Mouse (Mus musculus): ENCODE results near the gene Gm20388. TPM values are rescaled to one million over a fixed set of nuclear protein-coding genes. Genes with fewer than 3 reads are reported as not detected.

The Gm20388 gene
- polyA plus RNA-seq, 2 experiments: 8.5 TPM; not detected in 1

DNA sequence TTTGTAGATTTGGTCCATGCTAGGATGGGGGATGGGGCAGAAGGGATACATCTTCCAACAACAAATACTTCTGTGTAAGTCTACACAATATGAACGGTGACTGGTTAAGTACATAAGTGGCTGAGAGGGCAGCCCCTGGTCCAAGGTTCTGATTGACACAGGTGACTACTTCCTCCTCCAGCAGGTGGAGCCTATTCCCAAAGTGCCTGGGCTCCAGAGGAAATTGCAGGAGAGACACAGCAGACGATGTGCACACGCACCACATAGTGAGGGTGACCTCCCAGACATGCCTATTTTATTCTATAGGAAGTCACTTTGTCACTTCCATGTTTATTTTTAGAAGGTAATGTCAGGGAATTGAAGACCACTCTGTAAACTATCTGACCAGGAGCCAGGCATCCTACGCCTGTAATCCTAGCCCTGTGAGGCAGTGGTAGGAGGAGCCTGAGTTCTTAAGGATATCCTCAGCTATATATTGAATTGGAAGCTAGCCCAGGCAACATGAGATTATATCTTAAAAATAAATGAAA, 3970.2 kb downstream of the Gm20388 start:
- H3K9me3 ChIP-seq (ENCODE audit: control insufficient read depth, low read length): no peaks in the 10 kb centered on the region

DNA sequence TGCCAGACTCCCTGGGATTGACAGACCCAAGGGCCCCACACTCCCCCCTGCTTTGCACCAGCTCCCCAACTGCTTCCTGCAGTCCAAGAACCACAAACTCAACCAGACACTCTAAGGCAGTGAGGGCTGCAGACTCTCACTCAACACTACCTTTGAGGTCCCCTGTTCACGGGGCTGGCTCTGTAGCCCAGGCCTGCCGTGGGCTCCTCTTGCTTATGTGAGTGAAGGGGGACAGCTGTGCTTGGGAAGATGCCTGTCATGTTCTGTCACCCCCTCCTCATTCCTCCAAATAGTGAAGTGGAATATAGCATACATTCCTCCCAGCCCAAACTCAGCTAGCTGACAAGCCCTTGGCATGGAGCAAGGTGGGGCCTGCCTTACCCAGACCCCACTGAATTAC, 3971.8 kb downstream of the Gm20388 start:
- Histone ChIP-seq H3K4me3 (ENCODE audit: insufficient read depth in 1 of 2, low read depth in 2 of 2, low read length in 2 of 2) (no peak overlapping the region), H3K4me1 (replicated peaks; ENCODE audit: control insufficient read depth in 2 of 2, insufficient read depth in 2 of 2, low read length in 1 of 2) (no peaks in the 10 kb centered on the region), H3K9me3 (ENCODE audit: control insufficient read depth, low read length) (no peaks in the 10 kb centered on the region), H3K36me3 (replicated peaks; ENCODE audit: control insufficient read depth, insufficient read depth, low read depth) (no peaks in the 10 kb centered on the region), H3K27me3 (ENCODE audit: control insufficient read depth, insufficient read depth, low read length) (peaks cover 5% of the 10 kb centered on the region; the same call in 1 of the 2 replicates), H3K9ac (replicated peaks) (no peak overlapping the region), H3K27ac (no peak overlapping the region), H3K4me2 (ENCODE audit: low read depth) (no peak overlapping the region)
- no peak for TF ChIP-seq CTCF (IDR thresholded peaks at IDR 0.05; ENCODE audit: low read depth)
- TF ChIP-seq EP300 (IDR thresholded peaks at IDR 0.05; ENCODE audit: low read depth): no peak
- no peak for DNase-seq (ENCODE audit: low read depth in 3 of 3, low spot score in 3 of 3)
- no peak for ATAC-seq (ENCODE audit: insufficient read depth)
- 42% methylated on average over 2 of the region's 2 CpGs for WGBS (ENCODE audit: insufficient replicate concordance)

More for the DNA sequence above, 3970.2 kb downstream of the Gm20388 start:
- peak; percentile 20; the same call in 1 of the 2 replicates for TF ChIP-seq CTCF (IDR thresholded peaks at IDR 0.05; ENCODE audit: low read depth)
- TF ChIP-seq EP300 (IDR thresholded peaks at IDR 0.05; ENCODE audit: low read depth): no peak
- 28% methylated on average over 4 of the region's 4 CpGs for WGBS (ENCODE audit: insufficient replicate concordance)
- no peak for ATAC-seq (ENCODE audit: insufficient read depth)
- H3K36me3 ChIP-seq (replicated peaks; ENCODE audit: control insufficient read depth, insufficient read depth, low read depth): no peaks in the 10 kb centered on the region
- no peak overlapping the region for H3K4me2 ChIP-seq (ENCODE audit: low read depth)
- no peak overlapping the region for H3K9ac ChIP-seq (replicated peaks)
- no peak overlapping the region for H3K4me3 ChIP-seq (ENCODE audit: insufficient read depth in 1 of 2, low read depth in 2 of 2, low read length in 2 of 2)
- no peak for DNase-seq (ENCODE audit: low read depth in 3 of 3, low spot score in 3 of 3)
- H3K4me1 ChIP-seq (replicated peaks; ENCODE audit: control insufficient read depth in 2 of 2, insufficient read depth in 2 of 2, low read length in 1 of 2): 0 out of 4 replicates have a peak, but pooled peaks cover 0 to under 1% of the 10 kb centered on the region in 2 experiments
- peaks cover 3% of the 10 kb centered on the region; the same call in 1 of the 2 replicates for H3K27me3 ChIP-seq (ENCODE audit: control insufficient read depth, insufficient read depth, low read length)
- H3K27ac ChIP-seq: no peak overlapping the region

DNA sequence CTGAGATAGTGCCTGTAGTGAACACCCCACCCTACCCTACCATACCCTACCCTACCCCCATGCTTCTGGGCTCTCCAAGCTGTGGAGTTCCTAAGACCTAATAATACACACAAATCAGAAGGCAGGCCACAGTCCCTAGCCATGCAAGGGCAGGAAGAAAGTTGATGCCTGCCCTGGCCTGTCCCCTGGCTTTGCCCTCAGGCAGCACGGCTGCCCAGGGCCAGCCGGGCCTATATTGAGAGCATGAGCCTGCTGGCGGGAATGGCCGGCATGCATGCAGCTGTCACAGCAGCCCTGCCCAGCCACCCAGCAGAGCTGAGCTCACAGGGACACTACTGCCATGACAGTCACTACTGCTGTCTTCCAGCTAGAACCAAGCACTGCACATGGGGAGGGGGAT, 3972.5 kb downstream of the Gm20388 start:
- TF ChIP-seq CTCF (IDR thresholded peaks at IDR 0.05; ENCODE audit: low read depth): no peak
- TF ChIP-seq EP300 (IDR thresholded peaks at IDR 0.05; ENCODE audit: low read depth): no peak
- no peak for DNase-seq (ENCODE audit: low read depth in 3 of 3, low spot score in 3 of 3)
- H3K9me3 ChIP-seq (ENCODE audit: control insufficient read depth, low read length): no peaks in the 10 kb centered on the region
- H3K27me3 ChIP-seq (ENCODE audit: control insufficient read depth, insufficient read depth, low read length): peaks cover 5% of the 10 kb centered on the region; the same call in 1 of the 2 replicates
- H3K9ac ChIP-seq (replicated peaks): no peak overlapping the region
- H3K4me3 ChIP-seq (ENCODE audit: insufficient read depth in 1 of 2, low read depth in 2 of 2, low read length in 2 of 2): no peak overlapping the region
- 74% methylated on average over 4 of the region's 4 CpGs for WGBS (ENCODE audit: insufficient replicate concordance)
- no peaks in the 10 kb centered on the region for H3K36me3 ChIP-seq (replicated peaks; ENCODE audit: control insufficient read depth, insufficient read depth, low read depth)
- no peaks in the 10 kb centered on the region for H3K4me1 ChIP-seq (replicated peaks; ENCODE audit: control insufficient read depth in 2 of 2, insufficient read depth in 2 of 2, low read length in 1 of 2)
- ATAC-seq (ENCODE audit: insufficient read depth): no peak
- H3K4me2 ChIP-seq (ENCODE audit: low read depth): no peak overlapping the region
- no peak overlapping the region for H3K27ac ChIP-seq

DNA sequence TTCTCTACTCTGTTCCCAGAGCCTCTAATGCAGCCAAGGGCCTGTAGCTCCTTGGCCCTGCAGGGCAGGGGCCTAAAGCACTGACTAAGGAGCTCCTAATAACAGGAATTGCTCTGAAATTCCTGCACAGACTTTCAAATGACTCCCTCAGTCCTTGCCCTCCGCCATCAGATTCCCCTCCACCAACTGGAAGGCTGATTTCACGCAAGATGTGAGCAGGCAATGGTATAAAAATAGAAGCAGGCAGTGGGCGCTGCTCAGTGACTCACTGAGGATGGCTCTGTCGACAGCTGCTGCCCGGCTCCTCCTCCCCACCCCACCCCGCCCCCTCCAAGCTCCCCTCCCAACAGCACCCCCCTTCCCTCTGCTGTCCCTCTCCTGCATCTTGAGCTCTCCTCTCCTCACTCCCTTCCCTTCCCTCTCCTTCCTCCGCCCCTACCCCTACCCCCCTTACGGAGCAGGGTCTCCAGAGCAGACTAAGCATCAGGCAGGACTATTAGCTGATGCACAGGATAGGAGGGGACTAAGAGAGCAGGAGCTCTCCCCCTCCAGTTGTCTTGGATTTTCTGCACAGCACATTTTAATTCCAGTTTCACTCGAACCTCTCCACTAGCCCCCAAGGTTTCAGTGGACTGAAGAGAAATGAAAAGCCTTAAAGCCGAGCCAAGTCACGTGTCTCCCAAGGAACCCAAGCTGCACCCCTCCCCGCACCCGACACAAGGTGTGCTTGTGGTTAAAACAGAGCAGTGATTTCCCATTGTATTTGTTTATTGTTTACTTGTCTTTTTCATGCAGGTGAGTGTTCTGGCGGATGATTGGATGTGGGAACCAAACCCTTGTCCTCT, 3974.3 kb downstream of the Gm20388 start:
- WGBS (ENCODE audit: insufficient replicate concordance): 7% methylated on average over 14 of the region's 14 CpGs
- Histone ChIP-seq H3K9me3 (ENCODE audit: control insufficient read depth, low read length) (no peaks in the 10 kb centered on the region), H3K27ac (no peak overlapping the region), H3K27me3 (ENCODE audit: control insufficient read depth, insufficient read depth, low read length) (peaks cover 6% of the 10 kb centered on the region; the same call in 1 of the 2 replicates), H3K4me2 (ENCODE audit: low read depth) (no peak overlapping the region), H3K4me1 (replicated peaks; ENCODE audit: control insufficient read depth in 2 of 2, insufficient read depth in 2 of 2, low read length in 1 of 2) (no peaks in the 10 kb centered on the region), H3K9ac (replicated peaks) (no peak overlapping the region), H3K36me3 (replicated peaks; ENCODE audit: control insufficient read depth, insufficient read depth, low read depth) (no peaks in the 10 kb centered on the region), H3K4me3 (ENCODE audit: insufficient read depth in 1 of 2, low read depth in 2 of 2, low read length in 2 of 2) (no peak overlapping the region)
- DNase-seq (ENCODE audit: low read depth in 3 of 3, low spot score in 3 of 3) (no peak), ATAC-seq (ENCODE audit: insufficient read depth) (no peak)
- TF ChIP-seq EP300 (IDR thresholded peaks at IDR 0.05; ENCODE audit: low read depth): no peak
- no peak for TF ChIP-seq CTCF (IDR thresholded peaks at IDR 0.05; ENCODE audit: low read depth)

DNA sequence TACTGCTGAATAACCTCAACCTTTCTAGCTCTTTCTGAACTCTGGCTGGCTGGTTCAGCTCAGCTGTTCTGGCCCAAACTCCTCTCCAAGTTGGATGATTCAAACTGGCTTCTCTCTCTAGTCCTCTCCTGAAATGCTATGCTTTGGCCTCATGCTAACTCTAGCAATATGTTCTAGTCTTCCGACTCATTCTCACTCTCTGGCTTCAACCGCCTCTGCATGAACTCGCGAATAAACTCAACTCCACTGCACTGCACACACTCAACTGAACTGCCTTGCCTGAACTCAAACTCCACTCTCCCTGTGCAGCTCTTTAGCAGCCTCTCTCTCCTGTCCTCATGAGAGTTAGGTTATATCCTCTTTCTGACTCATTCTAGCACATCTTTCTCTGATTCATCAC, 3976.5 kb downstream of the Gm20388 start:
- no peak for TF ChIP-seq CTCF (IDR thresholded peaks at IDR 0.05; ENCODE audit: low read depth)
- TF ChIP-seq EP300 (IDR thresholded peaks at IDR 0.05; ENCODE audit: low read depth): no peak
- no peak overlapping the region for H3K4me2 ChIP-seq (ENCODE audit: low read depth)
- no peak overlapping the region for H3K4me3 ChIP-seq (ENCODE audit: insufficient read depth in 1 of 2, low read depth in 2 of 2, low read length in 2 of 2)
- ATAC-seq (ENCODE audit: insufficient read depth): no peak
- no peak overlapping the region for H3K9ac ChIP-seq (replicated peaks)
- no peaks in the 10 kb centered on the region for H3K9me3 ChIP-seq (ENCODE audit: control insufficient read depth, low read length)
- DNase-seq (ENCODE audit: low read depth in 3 of 3, low spot score in 3 of 3): no peak
- H3K36me3 ChIP-seq (replicated peaks; ENCODE audit: control insufficient read depth, insufficient read depth, low read depth): no peaks in the 10 kb centered on the region
- WGBS (ENCODE audit: insufficient replicate concordance): 79% methylated on average over 4 of the region's 4 CpGs
- H3K27me3 ChIP-seq (ENCODE audit: control insufficient read depth, insufficient read depth, low read length): peaks cover 28% of the 10 kb centered on the region
- no peak overlapping the region for H3K27ac ChIP-seq
- H3K4me1 ChIP-seq (replicated peaks; ENCODE audit: control insufficient read depth in 2 of 2, insufficient read depth in 2 of 2, low read length in 1 of 2): no peaks in the 10 kb centered on the region

Measured in liver, embryonic 14.5 days (tissue).